Mouse (Mus musculus) heart, embryonic 10.5 days (tissue): Measurements from ENCODE around the gene Slc45a1. TPM values are rescaled to one million over a fixed set of nuclear protein-coding genes. Genes with fewer than 3 reads are reported as not detected.

Source experiments
- DNase-seq: peaks from one replicate; pipeline ENCODE4 v3.0.0-alpha.2; 2017; ENCODE audit warnings: low spot score
- H3K27ac ChIP-seq: fragments of 300-500 bp; sonication (generic); 2 replicates; pipeline ENCODE4 v1.5.1; 2016; ENCODE audit warnings: mild to moderate bottlenecking
- H3K27me3 ChIP-seq: fragments of 300-500 bp; sonication (generic); 2 replicates; pipeline ENCODE4 v1.6.1; 2016; ENCODE audit warnings: mild to moderate bottlenecking; ENCODE audit not compliant: poor library complexity, insufficient read depth, severe bottlenecking
- H3K36me3 ChIP-seq: fragments of 300-500 bp; sonication (generic); 2 replicates; pipeline ENCODE4 v1.6.1; 2016; ENCODE audit warnings: mild to moderate bottlenecking, moderate library complexity
- H3K4me1 ChIP-seq: fragments of 300-500 bp; sonication (generic); 2 replicates; pipeline ENCODE4 v1.6.1; 2016; ENCODE audit warnings: mild to moderate bottlenecking
- H3K4me3 ChIP-seq: fragments of 300-500 bp; sonication (generic); 2 replicates; pipeline ENCODE4 v1.5.1; 2016; ENCODE audit warnings: mild to moderate bottlenecking, moderate library complexity
- H3K9me3 ChIP-seq: fragments of 300-500 bp; sonication (generic); 2 replicates; pipeline ENCODE4 v1.6.1; 2016; ENCODE audit warnings: mild to moderate bottlenecking, moderate library complexity
- WGBS: fragments of 180-500 bp; shearing (Covaris S2); methylation state at CpG from one replicate; pipeline ENCODE4 v1.1.7; 2016; 5-methylcytosine and 5-hydroxymethylcytosine counted together
- polyA plus RNA-seq: library from polyadenylated mRNA; unstranded; fragments of >200 nt; fragmentation: Nextera tagmentation; extraction: Ambion mirVana; gene quantifications from 2 replicates; pipeline ENCODE4 v1.2.1, GENCODE M21; 2016

Gene Slc45a1
- polyA plus RNA-seq, 1 experiment from 2014 or later: 0.10 TPM

GRCm38 (mm10) chr4:150678789-150679188, 26.8 kb upstream of the Slc45a1 start:
- Histone ChIP-seq H3K27ac (no peak overlapping the region), H3K4me1 (peaks cover 12% of the 10 kb centered on the region), H3K4me3 (no peak overlapping the region), H3K9me3 (no peaks in the 10 kb centered on the region), H3K36me3 (no peaks in the 10 kb centered on the region), H3K27me3 (no peaks in the 10 kb centered on the region)
- DNase-seq: no peak
- 94% methylated on average over 20 of the region's 20 CpGs for WGBS

GRCm38 (mm10) chr4:150677846-150678224, 25.9 kb upstream of the Slc45a1 start:
- H3K4me1 ChIP-seq: peaks cover 12% of the 10 kb centered on the region
- H3K36me3 ChIP-seq: no peaks in the 10 kb centered on the region
- no peak overlapping the region for H3K4me3 ChIP-seq
- no peaks in the 10 kb centered on the region for H3K27me3 ChIP-seq
- DNase-seq: no peak
- H3K9me3 ChIP-seq: no peaks in the 10 kb centered on the region
- 21% methylated on average over 4 of the region's 4 CpGs for WGBS
- H3K27ac ChIP-seq: 0 out of 2 replicates have a peak overlapping the region, but pooled peaks have one; percentile 7

GRCm38 (mm10) chr4:150677126-150677845, 25.3 kb upstream of the Slc45a1 start:
- Histone ChIP-seq H3K27ac (0 out of 2 replicates have a peak overlapping the region, but pooled peaks have one; percentile 7), H3K4me3 (peak overlapping the region; percentile 0; the same call in 1 of the 2 replicates), H3K27me3 (no peaks in the 10 kb centered on the region), H3K4me1 (peaks cover 12% of the 10 kb centered on the region), H3K36me3 (no peaks in the 10 kb centered on the region), H3K9me3 (no peaks in the 10 kb centered on the region)
- no peak for DNase-seq
- 31% methylated on average over 10 of the region's 10 CpGs for WGBS

- no peak for DNase-seq
- Histone ChIP-seq H3K36me3 (no peaks in the 10 kb centered on the region), H3K4me1 (peaks cover 12% of the 10 kb centered on the region), H3K4me3 (no peak overlapping the region), H3K9me3 (no peaks in the 10 kb centered on the region), H3K27me3 (no peaks in the 10 kb centered on the region), H3K27ac (no peak overlapping the region)
- WGBS: 84% methylated on average over 13 of the region's 13 CpGs
Observed at GRCm38 (mm10) chr4:150676029-150676428, 24.1 kb upstream of the Slc45a1 start.

- DNase-seq: no peak
- H3K27ac ChIP-seq: no peak overlapping the region
- H3K27me3 ChIP-seq: no peaks in the 10 kb centered on the region
- no peaks in the 10 kb centered on the region for H3K9me3 ChIP-seq
- no peaks in the 10 kb centered on the region for H3K36me3 ChIP-seq
- no peak overlapping the region for H3K4me3 ChIP-seq
- 87% methylated on average over 10 of the region's 10 CpGs for WGBS
- H3K4me1 ChIP-seq: peaks cover 16% of the 10 kb centered on the region
Observed at GRCm38 (mm10) chr4:150675274-150675673, 23.3 kb upstream of the Slc45a1 start.

GRCm38 (mm10) chr4:150665806-150666205, 13.8 kb upstream of the Slc45a1 start:
- WGBS: 73% methylated on average over 10 of the region's 10 CpGs
- Histone ChIP-seq H3K4me3 (no peak overlapping the region), H3K27ac (no peak overlapping the region), H3K36me3 (no peaks in the 10 kb centered on the region), H3K9me3 (no peaks in the 10 kb centered on the region), H3K4me1 (peaks cover 22% of the 10 kb centered on the region), H3K27me3 (peaks cover 4% of the 10 kb centered on the region; the same call in 1 of the 2 replicates)
- no peak for DNase-seq

GRCm38 (mm10) chr4:150664726-150665125, 12.8 kb upstream of the Slc45a1 start:
- H3K4me3 ChIP-seq: no peak overlapping the region
- H3K27ac ChIP-seq: no peak overlapping the region
- WGBS: 75% methylated on average over 7 of the region's 7 CpGs
- no peaks in the 10 kb centered on the region for H3K9me3 ChIP-seq
- H3K27me3 ChIP-seq: peaks cover 8% of the 10 kb centered on the region; the same call in 1 of the 2 replicates
- no peaks in the 10 kb centered on the region for H3K36me3 ChIP-seq
- H3K4me1 ChIP-seq: peaks cover 26% of the 10 kb centered on the region
- no peak for DNase-seq

GRCm38 (mm10) chr4:150663192-150663591, 11.2 kb upstream of the Slc45a1 start:
- H3K36me3 ChIP-seq: no peaks in the 10 kb centered on the region
- DNase-seq: no peak
- peaks cover 26% of the 10 kb centered on the region for H3K4me1 ChIP-seq
- peaks cover 8% of the 10 kb centered on the region; the same call in 1 of the 2 replicates for H3K27me3 ChIP-seq
- 54% methylated on average over 12 of the region's 12 CpGs for WGBS
- no peaks in the 10 kb centered on the region for H3K9me3 ChIP-seq
- H3K27ac ChIP-seq: no peak overlapping the region
- H3K4me3 ChIP-seq: no peak overlapping the region

GRCm38 (mm10) chr4:150661886-150662285, 9.9 kb upstream of the Slc45a1 start:
- peak overlapping the region; percentile 60 for H3K27ac ChIP-seq
- H3K27me3 ChIP-seq: peaks cover 8% of the 10 kb centered on the region; the same call in 1 of the 2 replicates
- 4% methylated on average over 13 of the region's 13 CpGs for WGBS

GRCm38 (mm10) chr4:150659926-150660610, 8.1 kb upstream of the Slc45a1 start:
- Histone ChIP-seq H3K9me3 (peaks cover 3% of the 10 kb centered on the region), H3K4me1 (peaks cover 22% of the 10 kb centered on the region), H3K36me3 (no peaks in the 10 kb centered on the region), H3K27ac (0 out of 2 replicates have a peak overlapping the region, but pooled peaks have one; percentile 6), H3K27me3 (peaks cover 10% of the 10 kb centered on the region), H3K4me3 (no peak overlapping the region)
- 67% methylated on average over 9 of the region's 9 CpGs for WGBS
- no peak for DNase-seq

More at GRCm38 (mm10) chr4:150661886-150662285, 9.9 kb upstream of the Slc45a1 start:
- Histone ChIP-seq H3K36me3 (no peaks in the 10 kb centered on the region), H3K9me3 (no peaks in the 10 kb centered on the region), H3K4me1 (peaks cover 26% of the 10 kb centered on the region), H3K4me3 (peak overlapping the region; percentile 52)
- DNase-seq: no peak

GRCm38 (mm10) chr4:150656504-150656903, 4.5 kb upstream of the Slc45a1 start:
- H3K4me1 ChIP-seq: peaks cover 25% of the 10 kb centered on the region
- H3K27me3 ChIP-seq: peaks cover 42% of the 10 kb centered on the region
- WGBS: 74% methylated on average over 6 of the region's 6 CpGs
- H3K9me3 ChIP-seq: peaks cover 3% of the 10 kb centered on the region
- DNase-seq: no peak
- H3K27ac ChIP-seq: no peak overlapping the region
- H3K4me3 ChIP-seq: no peak overlapping the region
- H3K36me3 ChIP-seq: no peaks in the 10 kb centered on the region

- Histone ChIP-seq H3K27ac (no peak overlapping the region), H3K4me1 (peaks cover 22% of the 10 kb centered on the region), H3K9me3 (peaks cover 3% of the 10 kb centered on the region), H3K36me3 (no peaks in the 10 kb centered on the region), H3K4me3 (peak overlapping the region; percentile 35; the same call in 1 of the 2 replicates), H3K27me3 (peaks cover 47% of the 10 kb centered on the region)
- 5% methylated on average over 17 of the region's 17 CpGs for WGBS
- peak; percentile 91 for DNase-seq
Observed at GRCm38 (mm10) chr4:150655989-150656388, 4.0 kb upstream of the Slc45a1 start.

GRCm38 (mm10) chr4:150653072-150653599, 1.2 kb upstream of the Slc45a1 start:
- Histone ChIP-seq H3K36me3 (no peaks in the 10 kb centered on the region), H3K4me3 (no peak overlapping the region), H3K9me3 (peaks cover 3% of the 10 kb centered on the region), H3K27ac (no peak overlapping the region), H3K4me1 (peaks cover 15% of the 10 kb centered on the region), H3K27me3 (peaks cover 46% of the 10 kb centered on the region)
- no peak for DNase-seq
- WGBS: 37% methylated on average over 10 of the region's 11 CpGs
